ENCODE assay signal across 16 mouse cellular contexts in the genomic region with DNA sequence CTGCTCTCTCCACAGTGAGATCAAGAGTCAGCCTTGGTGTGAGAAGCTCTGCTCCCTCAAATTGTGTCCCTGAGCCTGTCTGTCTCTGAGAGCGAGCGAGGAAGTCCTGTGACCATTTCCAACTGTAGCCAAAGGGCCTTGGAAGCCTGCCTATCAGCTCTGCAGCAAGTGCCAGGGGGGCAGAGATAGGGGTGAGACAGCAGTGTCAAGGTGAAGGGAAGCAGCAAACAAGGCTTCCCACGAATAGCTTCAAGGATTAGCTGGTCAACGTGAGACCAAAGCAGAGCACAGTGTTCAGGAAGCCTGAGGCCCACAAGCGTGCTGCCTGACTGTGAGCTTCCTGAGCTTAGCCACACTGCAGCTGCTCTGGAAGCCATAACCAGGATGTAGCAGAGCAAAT. TPM values are rescaled to one million over a fixed set of nuclear protein-coding genes. Genes with fewer than 3 reads are reported as not detected.
A peak's percentile ranks its signal among the peaks of the same experiment; 100 is the strongest.
DNase-seq lines count a peak whose midpoint lies in the region; ATAC-seq and TF ChIP-seq lines count a peak whose summit lies in the region.
"Had no signal": no experiment of that assay in that cellular context is flagged by ENCODE, and none has a peak within 500 bp of the region (broad histone marks: within the 10 kb centered on the region; RNA-seq: fewer than 3 reads in every experiment).

No protein-coding gene starts in this region.

- WGBS in liver, postnatal 0 days (ENCODE audit: insufficient replicate concordance): 51% methylated on average over 5 of the region's 5 CpGs
- WGBS in liver, embryonic 12.5 days (ENCODE audit: insufficient replicate concordance): 73% methylated on average over 5 of the region's 5 CpGs
- WGBS in heart, embryonic 12.5 days: 61% methylated on average over 5 of the region's 5 CpGs

- H3K4me2 ChIP-seq in liver, postnatal 0 days (ENCODE audit: low read depth, low read length): no peak overlapping the region
- no peak overlapping the region for H3K4me2 ChIP-seq in liver, embryonic 12.5 days
- no peak overlapping the region for H3K4me2 ChIP-seq in heart, embryonic 12.5 days
- H3K4me2 ChIP-seq: limb, embryonic 12.5 days; lung, embryonic 14.5 days; midbrain, embryonic 12.5 days had no signal

- no peaks in the 10 kb centered on the region for H3K27me3 ChIP-seq in liver, postnatal 0 days (ENCODE audit: insufficient read depth, low read length)
- H3K27me3 ChIP-seq in liver, embryonic 12.5 days (replicated peaks): no peaks in the 10 kb centered on the region
- H3K27me3 ChIP-seq in heart, embryonic 12.5 days (replicated peaks): no peaks in the 10 kb centered on the region
- H3K27me3 ChIP-seq: limb, embryonic 12.5 days; midbrain, embryonic 12.5 days had no signal

- no peak for TF ChIP-seq CTCF in liver, postnatal 0 days (IDR thresholded peaks at IDR 0.05; ENCODE audit: low read depth)

- DNase-seq in liver, postnatal 0 days: peak; percentile 28
- DNase-seq in adrenal gland, adult 2 months: peak; percentile 67
- DNase-seq in adipocyte (ENCODE audit: low spot score): no peak
- no peak for DNase-seq in lung, postnatal 14 days
- DNase-seq: cerebellum, adult 8-10 months; kidney, postnatal 10 days; lung, embryonic 14.5 days; thymus, adult 2 months had no signal

- no peaks in the 10 kb centered on the region; the same call in 1 of the 2 replicates for H3K4me1 ChIP-seq in liver, postnatal 0 days (ENCODE audit: insufficient read depth)
- no peaks in the 10 kb centered on the region for H3K4me1 ChIP-seq in liver, embryonic 12.5 days
- peaks cover 14% of the 10 kb centered on the region for H3K4me1 ChIP-seq in heart, embryonic 12.5 days (replicated peaks)
- H3K4me1 ChIP-seq: limb, embryonic 12.5 days; midbrain, embryonic 12.5 days had no signal

- peak; percentile 12; the same call in 1 of the 2 replicates for ATAC-seq in liver, postnatal 0 days
- no peak for ATAC-seq in liver, embryonic 12.5 days
- ATAC-seq in heart, embryonic 12.5 days (ENCODE audit: insufficient number of reproducible peaks, low FRiP score): 0 out of 2 replicates have a peak, but pooled peaks have one; percentile 33
- peak; percentile 83 for ATAC-seq in megakaryocyte-erythroid progenitor cell, adult 5-6 weeks (replicated peaks; ENCODE audit: low FRiP score, low TSS enrichment, poor library complexity, severe bottlenecking)
- ATAC-seq: intestine, embryonic 16.5 days had no signal

- peaks cover 56% of the 10 kb centered on the region for H3K36me3 ChIP-seq in liver, postnatal 0 days (replicated peaks; ENCODE audit: insufficient read depth, low read length)
- peaks cover 84% of the 10 kb centered on the region for H3K36me3 ChIP-seq in liver, embryonic 12.5 days
- H3K36me3 ChIP-seq in heart, embryonic 12.5 days: peaks cover 80% of the 10 kb centered on the region

- peak; percentile 32; the same call in 1 of the 2 replicates for TF ChIP-seq EP300 in liver, postnatal 0 days (IDR thresholded peaks at IDR 0.05; ENCODE audit: low read depth)

- no peak overlapping the region for H3K9ac ChIP-seq in liver, postnatal 0 days (replicated peaks)
- H3K9ac ChIP-seq in liver, embryonic 12.5 days: no peak overlapping the region
- H3K9ac ChIP-seq in heart, embryonic 12.5 days: no peak overlapping the region
- H3K9ac ChIP-seq: limb, embryonic 12.5 days; lung, embryonic 14.5 days; midbrain, embryonic 12.5 days had no signal

- H3K4me3 ChIP-seq in liver, postnatal 0 days (ENCODE audit: low read depth, low read length): no peak overlapping the region
- H3K4me3 ChIP-seq in liver, embryonic 12.5 days: no peak overlapping the region
- no peak overlapping the region for H3K4me3 ChIP-seq in heart, embryonic 12.5 days
- H3K4me3 ChIP-seq: limb, embryonic 12.5 days; midbrain, embryonic 12.5 days had no signal

- H3K9me3 ChIP-seq in liver, postnatal 0 days (ENCODE audit: low read length): no peaks in the 10 kb centered on the region
- no peaks in the 10 kb centered on the region for H3K9me3 ChIP-seq in liver, embryonic 12.5 days (replicated peaks)
- H3K9me3 ChIP-seq in heart, embryonic 12.5 days (replicated peaks): no peaks in the 10 kb centered on the region
- H3K9me3 ChIP-seq: limb, embryonic 12.5 days; midbrain, embryonic 12.5 days had no signal

- H3K27ac ChIP-seq in liver, postnatal 0 days (ENCODE audit: low read depth): no peak overlapping the region
- no peak overlapping the region for H3K27ac ChIP-seq in liver, embryonic 12.5 days
- no peak overlapping the region; the same call in 1 of the 2 replicates for H3K27ac ChIP-seq in heart, embryonic 12.5 days (ENCODE audit: poor library complexity, severe bottlenecking)
- H3K27ac ChIP-seq: limb, embryonic 12.5 days; midbrain, embryonic 12.5 days had no signal

RNA-seq across cellular contexts. Expression of a gene that starts 16.0 kb away (rescaled TPM):
- polyA plus RNA-seq in liver, postnatal 0 days (2015; fragmentation: Nextera tagmentation; extraction: Ambion mirVana): not detected in 2 replicates
- 0.16 and 0.32 TPM in 2 replicates for polyA plus RNA-seq in liver, embryonic 12.5 days (2016; fragmentation: Nextera tagmentation; extraction: Ambion mirVana)
- 1 to 10 TPM; 1.7 to 2.3 TPM for total RNA-seq in adrenal gland, adult 2 months (2021)
- 6.6 and 9.0 TPM in 2 replicates for polyA plus RNA-seq in adrenal gland, adult 2 months (2012; rRNA removed)
- polyA plus RNA-seq in heart, embryonic 12.5 days (2016; fragmentation: Nextera tagmentation; extraction: Ambion mirVana): 0.15 and 0.33 TPM in 2 replicates
- total RNA-seq in megakaryocyte-erythroid progenitor cell, adult 5-6 weeks (2014; fragmentation: Nextera tagmentation): not detected in 2 replicates
- total RNA-seq in megakaryocyte-erythroid progenitor cell, adult 5-6 weeks (2017): not detected in 2 replicates
- total RNA-seq: hematopoietic stem cell, adult 5-6 weeks had no signal

RNA-seq across cellular contexts. Expression of a gene that starts 30.9 kb away (rescaled TPM):
- 1.2 and 26.9 TPM in 2 replicates for polyA plus RNA-seq in liver, postnatal 0 days (2015; fragmentation: Nextera tagmentation; extraction: Ambion mirVana)
- 2.3 and 3.6 TPM in 2 replicates for polyA plus RNA-seq in liver, embryonic 12.5 days (2016; fragmentation: Nextera tagmentation; extraction: Ambion mirVana)
- not detected for total RNA-seq in adrenal gland, adult 2 months (2021)
- polyA plus RNA-seq in adrenal gland, adult 2 months (2012; rRNA removed): 1.4 and 45.4 TPM in 2 replicates
- 0.31 TPM in 1 of 2 replicates, not detected in the other for polyA plus RNA-seq in heart, embryonic 12.5 days (2016; fragmentation: Nextera tagmentation; extraction: Ambion mirVana)
- not detected in 2 replicates for total RNA-seq in megakaryocyte-erythroid progenitor cell, adult 5-6 weeks (2014; fragmentation: Nextera tagmentation)
- total RNA-seq in megakaryocyte-erythroid progenitor cell, adult 5-6 weeks (2017): not detected in 2 replicates
- total RNA-seq: hematopoietic stem cell, adult 5-6 weeks had no signal
- polyA plus RNA-seq: limb, embryonic 12.5 days; midbrain, embryonic 12.5 days had no signal

RNA-seq across cellular contexts. Expression of a gene that starts 31.0 kb away (rescaled TPM):
- polyA plus RNA-seq in liver, postnatal 0 days (2015; fragmentation: Nextera tagmentation; extraction: Ambion mirVana): 20.9 and 21.7 TPM in 2 replicates
- 61.1 and 61.5 TPM in 2 replicates for polyA plus RNA-seq in liver, embryonic 12.5 days (2016; fragmentation: Nextera tagmentation; extraction: Ambion mirVana)
- 10 to 100 TPM; 60.1 to 60.6 TPM for total RNA-seq in adrenal gland, adult 2 months (2021)
- 11.3 and 12.0 TPM in 2 replicates for polyA plus RNA-seq in adrenal gland, adult 2 months (2012; rRNA removed)
- 55.4 and 56.8 TPM in 2 replicates for polyA plus RNA-seq in heart, embryonic 12.5 days (2016; fragmentation: Nextera tagmentation; extraction: Ambion mirVana)
- total RNA-seq in megakaryocyte-erythroid progenitor cell, adult 5-6 weeks (2014; fragmentation: Nextera tagmentation): 141 and 164 TPM in 2 replicates
- total RNA-seq in megakaryocyte-erythroid progenitor cell, adult 5-6 weeks (2017): 159 and 165 TPM in 2 replicates

RNA-seq across cellular contexts. Expression of a gene that starts 42.3 kb away (rescaled TPM):
- not detected in 2 replicates for polyA plus RNA-seq in liver, postnatal 0 days (2015; fragmentation: Nextera tagmentation; extraction: Ambion mirVana)
- polyA plus RNA-seq in liver, embryonic 12.5 days (2016; fragmentation: Nextera tagmentation; extraction: Ambion mirVana): not detected in 2 replicates
- total RNA-seq in adrenal gland, adult 2 months (2021): not detected
- not detected in 2 replicates for polyA plus RNA-seq in adrenal gland, adult 2 months (2012; rRNA removed)
- not detected in 2 replicates for polyA plus RNA-seq in heart, embryonic 12.5 days (2016; fragmentation: Nextera tagmentation; extraction: Ambion mirVana)
- total RNA-seq in megakaryocyte-erythroid progenitor cell, adult 5-6 weeks (2014; fragmentation: Nextera tagmentation): not detected in 2 replicates
- total RNA-seq in megakaryocyte-erythroid progenitor cell, adult 5-6 weeks (2017): not detected in 2 replicates
- total RNA-seq: hematopoietic stem cell, adult 5-6 weeks had no signal
- polyA plus RNA-seq: intestine, embryonic 16.5 days; limb, embryonic 12.5 days; lung, embryonic 14.5 days; midbrain, embryonic 12.5 days; small intestine, adult 2 months; thymus, adult 2 months had no signal

Comparison
In these comparisons a context has a peak if more than half of its experiments do, and no peak if none do; other contexts are left out.
1. DNase-seq: peak in liver, postnatal 0 days (single experiment) and adrenal gland, adult 2 months (single experiment); none in adipocyte (single experiment) and lung, postnatal 14 days (single experiment).